Mouse (Mus musculus): Measurements from ENCODE around the gene 2610021A01Rik.
"Not testable (repeated sequence)": the region's sequence is repeated elsewhere in the genome, so short reads cannot be mapped to it uniquely, and the experiment has no call there.

2610021A01Rik gene

GRCm38 (mm10) chr7:41599034-41599813 is at the start of gene 2610021A01Rik:
Gene 2610021A01Rik (plus strand): TSS chr7:41599230.
- peak; percentile 86 to 94 for DNase-seq (ENCODE audit: low spot score in 2 of 2)

- no peak for DNase-seq (ENCODE audit: low spot score in 2 of 2)
Observed at GRCm38 (mm10) chr7:41560681-41561080, 38.3 kb upstream of the 2610021A01Rik start.

- DNase-seq (ENCODE audit: low spot score in 2 of 2) = not testable (repeated sequence)
Observed at GRCm38 (mm10) chr7:41573562-41573961, 25.5 kb upstream of the 2610021A01Rik start, which contains the start of gene Gm6871. Gene Gm6871 (minus strand): TSS chr7:41573662.

- DNase-seq (ENCODE audit: low spot score in 2 of 2) = no peak
Observed at GRCm38 (mm10) chr7:41577956-41578355, 21.1 kb upstream of the 2610021A01Rik start.

GRCm38 (mm10) chr7:41582028-41582427 is 17.0 kb upstream of the 2610021A01Rik start:
- DNase-seq (ENCODE audit: low spot score in 2 of 2) = no peak

GRCm38 (mm10) chr7:41587831-41588230 is 11.2 kb upstream of the 2610021A01Rik start:
- DNase-seq (ENCODE audit: low spot score in 2 of 2) = not testable (repeated sequence)

GRCm38 (mm10) chr7:41598615-41599014 is 415 bp upstream of the 2610021A01Rik start:
- no peak for DNase-seq (ENCODE audit: low spot score in 2 of 2)

- DNase-seq (ENCODE audit: low spot score in 2 of 2) = no peak
Observed at GRCm38 (mm10) chr7:41599932-41600548, 1.0 kb downstream of the 2610021A01Rik start.

- no peak for DNase-seq (ENCODE audit: low spot score in 2 of 2)
Observed at GRCm38 (mm10) chr7:41611654-41612053, 12.6 kb downstream of the 2610021A01Rik start.

GRCm38 (mm10) chr7:41616241-41616640 is 17.2 kb downstream of the 2610021A01Rik start:
- not testable (repeated sequence) for DNase-seq (ENCODE audit: low spot score in 2 of 2)

GRCm38 (mm10) chr7:41632409-41633220 is 33.6 kb downstream of the 2610021A01Rik start, which contains the start of gene Zfp788:
Gene Zfp788 (plus strand): TSS chr7:41633203.
- peak; percentile 97 to 98 for DNase-seq (ENCODE audit: low spot score in 2 of 2)

- peak; percentile 89 to 96 for DNase-seq (ENCODE audit: low spot score in 2 of 2)
Observed at GRCm38 (mm10) chr7:41633221-41633984, 34.4 kb downstream of the 2610021A01Rik start.

GRCm38 (mm10) chr7:41674326-41674725 is 75.3 kb downstream of the 2610021A01Rik start:
- not testable (repeated sequence) for DNase-seq (ENCODE audit: low spot score in 2 of 2)
